Mouse (Mus musculus) CH12.LX (cell line): Measurements from ENCODE around the gene Kif19a. TPM values are rescaled to one million over a fixed set of nuclear protein-coding genes. Genes with fewer than 3 reads are reported as not detected.

Experiments
- DNase-seq: peaks from one replicate; pipeline ENCODE4 v3.0.0-alpha.2; 2013; ENCODE audit errors: extremely low read depth
- H3K27ac ChIP-seq: 2 replicates; pipeline ENCODE4 v1.5.1; 2012; ENCODE audit warnings: low read depth, mild to moderate bottlenecking, control low read depth, moderate library complexity; ENCODE audit not compliant: insufficient read depth
- H3K27me3 ChIP-seq: replicated peaks from 2 replicates; pipeline ENCODE3; 2012; ENCODE audit warnings: inconsistent platforms
- H3K36me3 ChIP-seq, 2 experiments: replicated peaks in 1 of 2; 2 replicates each; pipeline versions ENCODE3 to v1.6.1; 2012; ENCODE audit warnings: inconsistent platforms in 1 of 2, low read length in 1 of 2, mild to moderate bottlenecking in 1 of 2, mixed read lengths in 1 of 2, moderate library complexity in 1 of 2; ENCODE audit not compliant: control insufficient read depth in 1 of 2, insufficient read depth in 1 of 2
- H3K4me1 ChIP-seq, 2 experiments: 2 replicates each; pipeline ENCODE4 v1.6.1; 2012; ENCODE audit warnings: inconsistent platforms in 1 of 2, moderate library complexity in 1 of 2; ENCODE audit not compliant: insufficient read depth in 2 of 2, control insufficient read depth in 1 of 2
- H3K4me2 ChIP-seq: 2 replicates; pipeline ENCODE4 v1.6.1; 2012; ENCODE audit warnings: low read depth, mild to moderate bottlenecking, control low read depth; ENCODE audit not compliant: poor library complexity, insufficient read depth, severe bottlenecking
- H3K4me3 ChIP-seq, 3 experiments: fragments of 150-350 bp in 1 of 3; sonication (generic) in 1 of 3; replicated peaks in 1 of 3; 2 replicates each; pipeline versions ENCODE3 to v1.5.1; 2011 to 2012; ENCODE audit warnings: low read depth in 2 of 3, low read length in 2 of 3, mild to moderate bottlenecking in 2 of 3, moderate library complexity in 2 of 3, control low read depth in 1 of 3, improper control_type of control experiment in 1 of 3, inconsistent platforms in 1 of 3, mixed read lengths in 1 of 3; ENCODE audit not compliant: poor library complexity in 1 of 3
- H3K79me2 ChIP-seq: replicated peaks from 2 replicates; pipeline ENCODE4 v1.6.1; 2012; ENCODE audit warnings: mild to moderate bottlenecking, moderate library complexity; ENCODE audit not compliant: control insufficient read depth, poor library complexity, insufficient read depth, severe bottlenecking; ENCODE audit errors: extremely low read depth
- H3K9ac ChIP-seq: 2 replicates; pipeline ENCODE4 v1.6.1; 2012; ENCODE audit warnings: low read depth, mild to moderate bottlenecking, control low read depth, moderate library complexity; ENCODE audit not compliant: insufficient read depth
- H3K9me3 ChIP-seq: replicated peaks from 2 replicates; pipeline ENCODE3; 2012; ENCODE audit warnings: low read length, inconsistent platforms, mixed read lengths
- CHD1 ChIP-seq: IDR thresholded peaks from 2 replicates; pipeline ENCODE4 v1.6.1; 2012; ENCODE audit warnings: low read depth, low read length, improper control_type of control experiment, inconsistent platforms
- CHD2 ChIP-seq: IDR thresholded peaks from 2 replicates; pipeline ENCODE4 v1.6.1; 2011; ENCODE audit warnings: low read length, improper control_type of control experiment
- CTCF ChIP-seq, 2 experiments: IDR thresholded peaks in 1 of 2; conservative IDR thresholded peaks in 1 of 2; 2 replicates each; pipeline ENCODE4 v1.5.1; 2011 to 2012; ENCODE audit warnings: low read depth in 2 of 2, low read length in 2 of 2, improper control_type of control experiment in 1 of 2, inconsistent platforms in 1 of 2, mild to moderate bottlenecking in 1 of 2, moderate library complexity in 1 of 2
- E2F4 ChIP-seq: IDR thresholded peaks from 2 replicates; pipeline ENCODE4 v1.6.1; 2011; ENCODE audit warnings: low read depth, low read length, improper control_type of control experiment; ENCODE audit not compliant: insufficient replicate concordance
- ELF1 ChIP-seq: IDR thresholded peaks from 2 replicates; pipeline ENCODE4 v1.6.1; 2014; ENCODE audit warnings: low read depth, mild to moderate bottlenecking, inconsistent platforms, low read length, improper control_type of control experiment
- EP300 ChIP-seq: IDR thresholded peaks from 2 replicates; pipeline ENCODE4 v1.6.1; 2011; ENCODE audit warnings: low read length, improper control_type of control experiment
- ETS1 ChIP-seq: conservative IDR thresholded peaks from 2 replicates; pipeline ENCODE4 v1.6.1; 2012; ENCODE audit warnings: low read depth, mild to moderate bottlenecking, inconsistent platforms, low read length, improper control_type of control experiment, moderate library complexity
- IRF4 ChIP-seq: IDR thresholded peaks from 2 replicates; pipeline ENCODE4 v1.6.1; 2014; ENCODE audit warnings: low read depth, mild to moderate bottlenecking, inconsistent platforms, low read length, improper control_type of control experiment
- KAT2A ChIP-seq: IDR thresholded peaks from 2 replicates; pipeline ENCODE4 v1.6.1; 2012; ENCODE audit warnings: low read length, improper control_type of control experiment, inconsistent platforms; ENCODE audit not compliant: insufficient replicate concordance
- NRF1 ChIP-seq: IDR thresholded peaks from 2 replicates; pipeline ENCODE4 v1.6.1; 2014; ENCODE audit warnings: low read depth, mild to moderate bottlenecking, inconsistent platforms, low read length, improper control_type of control experiment, moderate library complexity
- PAX5 ChIP-seq: IDR thresholded peaks from 2 replicates; pipeline ENCODE4 v1.6.1; 2012; ENCODE audit warnings: low read length, inconsistent platforms, mixed read lengths
- POLR2AphosphoS2 ChIP-seq: IDR thresholded peaks from 2 replicates; pipeline ENCODE4 v1.6.1; 2011; ENCODE audit warnings: low read depth, low read length, improper control_type of control experiment
- RAD21 ChIP-seq: IDR thresholded peaks from 2 replicates; pipeline ENCODE4 v1.6.1; 2011; ENCODE audit warnings: low read depth, mild to moderate bottlenecking, low read length, improper control_type of control experiment, moderate library complexity
- TCF12 ChIP-seq: IDR thresholded peaks from 2 replicates; pipeline ENCODE4 v1.6.1; 2014; ENCODE audit warnings: low read depth, mild to moderate bottlenecking, inconsistent platforms, low read length, improper control_type of control experiment
- ZC3H11A ChIP-seq: IDR thresholded peaks from 2 replicates; pipeline ENCODE4 v1.6.1; 2012; ENCODE audit warnings: low read depth, mild to moderate bottlenecking, inconsistent platforms, low read length, improper control_type of control experiment
- ZNF384 ChIP-seq: IDR thresholded peaks from 2 replicates; pipeline ENCODE4 v1.6.1; 2012; ENCODE audit warnings: low read depth, low read length, improper control_type of control experiment, inconsistent platforms
- dilution Hi-C: fragments of 300-500 bp; cut with MboI; formaldehyde crosslinking; loops from 2 replicates; pipeline ENCODE4 v1.14.3; 2020; ENCODE audit warnings: low sequenced_read_pairs; ENCODE audit not compliant: extremely low pct_unique_long_range_greater_than_20kb, extremely low pct_ligation_motif_present
- in situ Hi-C: fragments of 300-500 bp; cut with MboI; formaldehyde crosslinking; loops from 3 replicates; pipeline ENCODE4 v1.14.3; 2019; ENCODE audit warnings: low sequenced_read_pairs, low pct_ligation_motif_present, low pct_unique_long_range_greater_than_20kb, mixed read lengths
- polyA plus RNA-seq: library from polyadenylated mRNA; unstranded; fragments of >175 nt; gene quantifications from 2 replicates; pipeline ENCODE4 v1.2.1, GENCODE M21; 2012; ENCODE audit warnings: low read depth; ENCODE audit not compliant: insufficient read length
- total RNA-seq, 2 experiments: library from RNA; depleted of rRNA; stranded (reverse); fragments of 300-350 nt in 1 of 2; fragments of >200 nt in 1 of 2; gene quantifications; 2 replicates each; pipeline ENCODE4 v1.2.3; 2012 to 2014

Gene Kif19a
- total and polyA plus RNA-seq, 3 experiments = 1.4 to 8.2 (median 1.9) TPM

DNA sequence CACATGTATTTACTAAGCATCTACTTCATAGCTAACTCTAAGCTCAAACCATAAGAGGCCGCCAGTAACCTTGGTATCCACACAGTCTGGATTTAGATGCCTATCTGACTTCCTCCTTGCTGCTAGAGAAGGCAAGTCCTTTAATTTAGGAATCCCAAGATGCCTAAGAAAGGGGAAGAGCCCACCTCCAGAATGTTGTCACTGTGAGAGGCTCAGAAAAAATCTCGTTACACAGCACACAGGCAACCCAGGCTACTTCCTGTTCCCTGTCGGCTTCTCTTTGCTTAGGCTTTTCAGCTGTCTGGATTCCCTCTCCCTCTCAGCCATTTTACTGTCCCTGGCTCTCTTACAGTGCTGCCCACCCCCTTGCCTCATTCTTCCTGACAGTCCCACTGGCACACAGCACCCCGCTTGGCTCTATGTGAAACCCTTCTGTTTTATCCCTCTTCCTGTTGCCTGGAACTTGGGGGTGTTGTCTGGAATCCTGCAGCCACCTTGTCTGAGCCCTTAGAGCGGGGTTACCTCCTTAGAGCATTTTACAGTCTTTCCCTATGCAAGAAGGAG, 27.8 kb downstream of the Kif19a start:
- Histone ChIP-seq H3K27me3 (peaks cover 24% of the 10 kb centered on the region), H3K9me3 (peaks cover 11% of the 10 kb centered on the region), H3K9ac (no peak overlapping the region), H3K4me3 (no peak overlapping the region), H3K36me3 (peaks cover 0 to 4% of the 10 kb centered on the region in 2 experiments), H3K27ac (no peak overlapping the region), H3K4me2 (no peak overlapping the region), H3K79me2 (no peaks in the 10 kb centered on the region), H3K4me1 (peaks cover 7 to 32% of the 10 kb centered on the region in 2 experiments; a peak in 3 of 4 replicates)
- no peak for DNase-seq
- dilution Hi-C loops (no loop called here), in situ Hi-C loops (no loop called here)
- TF ChIP-seq ZNF384 = no peak

DNA sequence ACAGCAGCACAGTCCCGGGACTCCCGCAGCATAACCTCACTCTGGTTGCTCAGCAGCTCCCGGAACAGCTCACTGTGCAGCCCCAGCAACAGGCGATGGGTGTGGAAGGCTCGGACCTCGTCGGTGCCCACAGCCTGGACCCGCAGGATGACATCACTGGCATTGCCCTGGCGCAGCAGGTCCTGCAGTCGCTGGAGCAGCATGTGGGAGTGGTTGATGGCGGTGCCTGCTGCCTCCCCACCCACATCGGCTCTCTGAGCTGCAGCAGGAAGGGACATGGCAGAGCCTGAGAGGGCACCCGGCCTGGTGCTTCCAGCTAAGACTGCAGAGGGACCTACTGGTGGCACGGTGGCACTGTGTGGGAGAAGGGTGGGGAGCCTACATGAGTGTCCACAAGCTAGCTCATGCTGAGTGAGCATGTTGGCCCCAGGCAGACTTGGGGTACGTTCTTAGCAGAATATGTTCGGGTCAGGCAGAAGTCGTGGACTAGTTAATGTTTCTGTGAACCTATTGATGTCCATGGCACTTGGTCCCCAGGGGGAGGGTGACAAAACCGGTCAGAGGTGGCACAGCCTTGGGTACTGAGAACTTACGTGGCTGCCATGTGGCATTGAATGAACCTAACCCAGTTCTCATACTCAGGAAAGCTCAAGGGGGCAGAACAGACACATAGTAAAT, 28.8 kb downstream of the Kif19a start:
- no peaks in the 10 kb centered on the region for H3K79me2 ChIP-seq
- no peak overlapping the region for H3K4me3 ChIP-seq
- H3K36me3 ChIP-seq = peaks cover 0 to 4% of the 10 kb centered on the region in 2 experiments
- H3K9ac ChIP-seq = no peak overlapping the region
- no peak overlapping the region for H3K4me2 ChIP-seq
- H3K27me3 ChIP-seq = peaks cover 28% of the 10 kb centered on the region
- peaks cover 4 to 26% of the 10 kb centered on the region in 2 experiments; a peak in 3 of 4 replicates for H3K4me1 ChIP-seq
- TF ChIP-seq E2F4 (no peak), CTCF (conservative IDR thresholded peaks at IDR 0.05 in 1 of 2, IDR thresholded peaks at IDR 0.05 in 1 of 2; ENCODE audit: low read depth in 2 of 2, low read length in 2 of 2) (no peak), RAD21 (no peak), CHD2 (no peak), TCF12 (no peak), IRF4 (no peak), ELF1 (no peak), ZC3H11A (no peak), ETS1 (no peak), POLR2AphosphoS2 (no peak), KAT2A (no peak), NRF1 (no peak), EP300 (no peak), CHD1 (no peak), PAX5 (no peak)
- DNase-seq = no peak
- peaks cover 11% of the 10 kb centered on the region for H3K9me3 ChIP-seq
- H3K27ac ChIP-seq = no peak overlapping the region
- dilution Hi-C loops (no loop called here), in situ Hi-C loops (no loop called here)
